Mouse (Mus musculus) cortical plate, adult 2 months (tissue): Measurements from ENCODE around the gene Rad9a.

Experiments
- CTCF ChIP-seq: fragments of 200-500 bp; IDR thresholded peaks from 2 replicates; pipeline ENCODE4 v1.5.1; 2011; ENCODE audit warnings: mild to moderate bottlenecking, control low read depth, low read length; ENCODE audit not compliant: insufficient read depth; ENCODE audit errors: extremely low read depth
- POLR2A ChIP-seq: fragments of 200-500 bp; IDR thresholded peaks from 2 replicates; pipeline ENCODE4 v1.6.1; 2011; ENCODE audit warnings: mild to moderate bottlenecking, low read length, control low read depth; ENCODE audit not compliant: insufficient read depth; ENCODE audit errors: extremely low read depth

- TF ChIP-seq POLR2A (no peak), CTCF (no peak)
Measured at GRCm38 (mm10) chr19:4220957-4221743, 19.7 kb upstream of the Rad9a start.
